ENCODE assay signal across 9 mouse cellular contexts in genomic region chr6:121013750-121014149, GRCm38 (mm10).
A peak's percentile ranks its signal among the peaks of the same experiment; 100 is the strongest.
DNase-seq lines count a peak whose midpoint lies in the region; ATAC-seq and TF ChIP-seq lines count a peak whose summit lies in the region.
"Had no signal": no experiment of that assay in that cellular context is flagged by ENCODE, and none has a peak within 500 bp of the region (broad histone marks: within the 10 kb centered on the region; RNA-seq: fewer than 3 reads in every experiment).

No protein-coding gene starts in this region.

- peak; percentile 84 for TF ChIP-seq CTCF in hindbrain, postnatal 0 days (IDR thresholded peaks at IDR 0.05; ENCODE audit: low read depth)
- TF ChIP-seq CTCF in stomach, postnatal 0 days (IDR thresholded peaks at IDR 0.05; ENCODE audit: low read depth): peak; percentile 87

- H3K4me2 ChIP-seq in midbrain, embryonic 13.5 days (replicated peaks): no peak overlapping the region
- no peak overlapping the region for H3K4me2 ChIP-seq in midbrain, embryonic 15.5 days
- no peak overlapping the region for H3K4me2 ChIP-seq in forebrain, embryonic 14.5 days (ENCODE audit: low read length)
- 0 out of 2 replicates have a peak overlapping the region, but pooled peaks have one; percentile 8 for H3K4me2 ChIP-seq in hindbrain, postnatal 0 days (ENCODE audit: low read depth, low read length)
- no peak overlapping the region for H3K4me2 ChIP-seq in lung, embryonic 16.5 days (ENCODE audit: low read depth, low read length)
- no peak overlapping the region for H3K4me2 ChIP-seq in stomach, postnatal 0 days (replicated peaks; ENCODE audit: low read depth)

- no peak overlapping the region for H3K4me3 ChIP-seq in midbrain, embryonic 13.5 days (replicated peaks)
- H3K4me3 ChIP-seq in midbrain, embryonic 15.5 days: no peak overlapping the region
- no peak overlapping the region for H3K4me3 ChIP-seq in forebrain, embryonic 14.5 days (ENCODE audit: low read depth, low read length)
- H3K4me3 ChIP-seq in hindbrain, postnatal 0 days (ENCODE audit: low read length): no peak overlapping the region
- no peak overlapping the region for H3K4me3 ChIP-seq in lung, embryonic 16.5 days (ENCODE audit: low read length)
- H3K4me3 ChIP-seq in stomach, postnatal 0 days (ENCODE audit: low read depth, low read length): no peak overlapping the region
- H3K4me3 ChIP-seq: erythroblast, embryonic 14.5 days had no signal

- no peak overlapping the region for H3K27ac ChIP-seq in midbrain, embryonic 13.5 days
- no peak overlapping the region for H3K27ac ChIP-seq in midbrain, embryonic 15.5 days
- H3K27ac ChIP-seq in forebrain, embryonic 14.5 days (ENCODE audit: low read depth, low read length): no peak overlapping the region
- H3K27ac ChIP-seq in hindbrain, postnatal 0 days: no peak overlapping the region
- 0 out of 2 replicates have a peak overlapping the region, but pooled peaks have one; percentile 19 for H3K27ac ChIP-seq in lung, embryonic 16.5 days (ENCODE audit: low read length)
- no peak overlapping the region for H3K27ac ChIP-seq in stomach, postnatal 0 days (replicated peaks)

- peak; percentile 62 for ATAC-seq in midbrain, embryonic 13.5 days
- no peak for ATAC-seq in midbrain, embryonic 15.5 days (replicated peaks)
- no peak for ATAC-seq in forebrain, embryonic 14.5 days
- ATAC-seq in hindbrain, postnatal 0 days: peak; percentile 39
- peak; percentile 24; the same call in 1 of the 2 replicates for ATAC-seq in lung, embryonic 16.5 days (ENCODE audit: low read depth)
- peak; percentile 39; the same call in 1 of the 2 replicates for ATAC-seq in stomach, postnatal 0 days (ENCODE audit: low FRiP score, low TSS enrichment)
- ATAC-seq in activated CD4-positive, CD25-positive, alpha-beta regulatory T cell, adult 4 months: no peak

- peak; percentile 61 for DNase-seq in adrenal gland, postnatal 10 days
- DNase-seq in forebrain, embryonic 14.5 days (ENCODE audit: low spot score): peak; percentile 28
- peak; percentile 57 for DNase-seq in hindbrain, postnatal 0 days (ENCODE audit: low spot score)
- peak; percentile 69 for DNase-seq in stomach, postnatal 0 days (ENCODE audit: low spot score)

- no peaks in the 10 kb centered on the region for H3K9me3 ChIP-seq in midbrain, embryonic 13.5 days
- H3K9me3 ChIP-seq in midbrain, embryonic 15.5 days: no peaks in the 10 kb centered on the region
- H3K9me3 ChIP-seq in forebrain, embryonic 14.5 days (replicated peaks; ENCODE audit: control insufficient read depth, low read length): no peaks in the 10 kb centered on the region
- no peaks in the 10 kb centered on the region for H3K9me3 ChIP-seq in hindbrain, postnatal 0 days (ENCODE audit: low read length)
- no peaks in the 10 kb centered on the region for H3K9me3 ChIP-seq in lung, embryonic 16.5 days (ENCODE audit: control insufficient read depth, low read length)
- H3K9me3 ChIP-seq in stomach, postnatal 0 days (ENCODE audit: control insufficient read depth, low read length): no peaks in the 10 kb centered on the region

- H3K4me1 ChIP-seq in midbrain, embryonic 13.5 days (replicated peaks): no peaks in the 10 kb centered on the region
- H3K4me1 ChIP-seq in midbrain, embryonic 15.5 days: no peaks in the 10 kb centered on the region
- no peaks in the 10 kb centered on the region for H3K4me1 ChIP-seq in forebrain, embryonic 14.5 days (ENCODE audit: control insufficient read depth, insufficient read depth, low read length)
- H3K4me1 ChIP-seq in hindbrain, postnatal 0 days (ENCODE audit: insufficient read depth, low read length): no peaks in the 10 kb centered on the region
- H3K4me1 ChIP-seq in lung, embryonic 16.5 days (replicated peaks; ENCODE audit: control insufficient read depth, insufficient read depth, low read length): peaks cover 22% of the 10 kb centered on the region
- H3K4me1 ChIP-seq in stomach, postnatal 0 days (replicated peaks; ENCODE audit: control insufficient read depth, insufficient read depth): no peaks in the 10 kb centered on the region

- no peak overlapping the region for H3K9ac ChIP-seq in midbrain, embryonic 13.5 days (replicated peaks)
- H3K9ac ChIP-seq in midbrain, embryonic 15.5 days: no peak overlapping the region
- H3K9ac ChIP-seq in forebrain, embryonic 14.5 days (ENCODE audit: low read length): no peak overlapping the region
- H3K9ac ChIP-seq in hindbrain, postnatal 0 days (replicated peaks; ENCODE audit: low read length): no peak overlapping the region
- H3K9ac ChIP-seq in lung, embryonic 16.5 days (ENCODE audit: low read length): no peak overlapping the region
- H3K9ac ChIP-seq in stomach, postnatal 0 days (ENCODE audit: low read length): no peak overlapping the region

- H3K36me3 ChIP-seq in midbrain, embryonic 13.5 days: peaks cover 81% of the 10 kb centered on the region
- peaks cover 29% of the 10 kb centered on the region; the same call in 1 of the 2 replicates for H3K36me3 ChIP-seq in midbrain, embryonic 15.5 days (replicated peaks)
- peaks cover 47% of the 10 kb centered on the region for H3K36me3 ChIP-seq in forebrain, embryonic 14.5 days (ENCODE audit: control insufficient read depth, insufficient read depth, low read length)
- H3K36me3 ChIP-seq in hindbrain, postnatal 0 days (ENCODE audit: insufficient read depth, low read length): peaks cover 19% of the 10 kb centered on the region; the same call in 1 of the 2 replicates
- 0 out of 2 replicates have a peak, but pooled peaks cover 2% of the 10 kb centered on the region for H3K36me3 ChIP-seq in lung, embryonic 16.5 days (ENCODE audit: control insufficient read depth, insufficient read depth, low read length)
- 0 out of 2 replicates have a peak, but pooled peaks cover 2% of the 10 kb centered on the region for H3K36me3 ChIP-seq in stomach, postnatal 0 days (ENCODE audit: control insufficient read depth, insufficient read depth, low read length)

- H3K27me3 ChIP-seq in midbrain, embryonic 13.5 days: no peaks in the 10 kb centered on the region
- no peaks in the 10 kb centered on the region for H3K27me3 ChIP-seq in midbrain, embryonic 15.5 days (replicated peaks)
- no peaks in the 10 kb centered on the region for H3K27me3 ChIP-seq in forebrain, embryonic 14.5 days (replicated peaks; ENCODE audit: control insufficient read depth, insufficient read depth, low read length)
- no peaks in the 10 kb centered on the region for H3K27me3 ChIP-seq in hindbrain, postnatal 0 days (ENCODE audit: insufficient read depth, low read length)
- H3K27me3 ChIP-seq in lung, embryonic 16.5 days (ENCODE audit: control insufficient read depth, insufficient read depth, low read depth, low read length): no peaks in the 10 kb centered on the region
- no peaks in the 10 kb centered on the region for H3K27me3 ChIP-seq in stomach, postnatal 0 days (ENCODE audit: control insufficient read depth, insufficient read depth, low read length)

- 53% methylated on average over 9 of the region's 9 CpGs for WGBS in midbrain, embryonic 13.5 days
- 54% methylated on average over 9 of the region's 9 CpGs for WGBS in midbrain, embryonic 15.5 days
- 56% methylated on average over 9 of the region's 9 CpGs for WGBS in forebrain, embryonic 14.5 days
- 36% methylated on average over 9 of the region's 9 CpGs for WGBS in hindbrain, postnatal 0 days
- 38% methylated on average over 9 of the region's 9 CpGs for WGBS in lung, embryonic 16.5 days
- WGBS in stomach, postnatal 0 days: 39% methylated on average over 9 of the region's 9 CpGs

- no peak for TF ChIP-seq EP300 in stomach, postnatal 0 days (optimal IDR thresholded peaks at IDR 0.05)

Comparison
In these comparisons a context has a peak if more than half of its experiments do, and no peak if none do; other contexts are left out.
1. ATAC-seq: peak in midbrain, embryonic 13.5 days (single experiment), hindbrain, postnatal 0 days (single experiment), lung, embryonic 16.5 days (single experiment) and stomach, postnatal 0 days (single experiment); none in midbrain, embryonic 15.5 days (single experiment), forebrain, embryonic 14.5 days (single experiment) and activated CD4-positive, CD25-positive, alpha-beta regulatory T cell, adult 4 months (single experiment).
2. Peak in every context shown above with its lines, with median percentiles within 50 percentile points of each other: DNase-seq.